Comparison of ENCODE assay signal across 22 mouse cellular contexts in genomic region chr2:179263888-179264287, GRCm38 (mm10).
"Had no signal": no experiment of that assay in that cellular context is flagged by ENCODE, and none has a peak within 500 bp of the region (broad histone marks: within the 10 kb centered on the region; RNA-seq: fewer than 3 reads in every experiment).

No protein-coding gene starts in this region.

- H3K9me3 ChIP-seq: limb, embryonic 10.5 days; limb, embryonic 13.5 days; liver, embryonic 12.5 days; liver, embryonic 15.5 days; midbrain, embryonic 10.5 days; midbrain, embryonic 13.5 days; stomach, embryonic 15.5 days had no signal

- H3K27ac ChIP-seq: layer of hippocampus, adult 2 months; limb, embryonic 10.5 days; limb, embryonic 13.5 days; liver, embryonic 12.5 days; liver, embryonic 15.5 days; midbrain, embryonic 10.5 days; midbrain, embryonic 13.5 days; neural tube, embryonic 13.5 days; stomach, embryonic 15.5 days had no signal

- H3K4me2 ChIP-seq: limb, embryonic 13.5 days; liver, embryonic 12.5 days; liver, embryonic 15.5 days; midbrain, embryonic 13.5 days; neural tube, embryonic 13.5 days; stomach, embryonic 15.5 days had no signal

- H3K9ac ChIP-seq: limb, embryonic 13.5 days; liver, embryonic 12.5 days; liver, embryonic 15.5 days; midbrain, embryonic 13.5 days; neural tube, embryonic 13.5 days; stomach, embryonic 15.5 days had no signal

- H3K4me1 ChIP-seq: limb, embryonic 13.5 days; liver, embryonic 12.5 days; liver, embryonic 15.5 days; midbrain, embryonic 10.5 days; midbrain, embryonic 13.5 days; neural tube, embryonic 13.5 days; stomach, embryonic 15.5 days had no signal

- ATAC-seq: liver, embryonic 12.5 days; midbrain, embryonic 13.5 days; midbrain, embryonic 16.5 days had no signal

- H3K4me3 ChIP-seq: layer of hippocampus, adult 2 months; limb, embryonic 10.5 days; limb, embryonic 13.5 days; liver, embryonic 12.5 days; liver, embryonic 15.5 days; midbrain, embryonic 10.5 days; midbrain, embryonic 13.5 days; myocyte; neural tube, embryonic 13.5 days; stomach, embryonic 15.5 days had no signal

- DNase-seq: kidney, adult 11 months; kidney, postnatal 14 days; layer of hippocampus, adult 9-11 months; liver; lung, adult 18-20 months; lung, postnatal 14 days; lung, postnatal 4 days; retina, postnatal 1 day; right cerebral cortex, postnatal 25 days; spleen, adult 18-20 months; thymus, postnatal 25 days had no signal

- H3K27me3 ChIP-seq: liver, embryonic 12.5 days; liver, embryonic 15.5 days; midbrain, embryonic 13.5 days; neural tube, embryonic 13.5 days; stomach, embryonic 15.5 days had no signal

- H3K36me3 ChIP-seq: limb, embryonic 10.5 days; limb, embryonic 13.5 days; liver, embryonic 12.5 days; liver, embryonic 15.5 days; midbrain, embryonic 10.5 days; midbrain, embryonic 13.5 days; neural tube, embryonic 13.5 days; stomach, embryonic 15.5 days had no signal
